Mouse (Mus musculus) bone marrow macrophage, adult 2 months (primary cell): ENCODE results near the gene Ybx2. TPM values are rescaled to one million over a fixed set of nuclear protein-coding genes. Genes with fewer than 3 reads are reported as not detected.

Experiments used
- H3K27ac ChIP-seq: 2 replicates; pipeline ENCODE4 v1.5.1; 2012; ENCODE audit warnings: low read depth, low read length; ENCODE audit not compliant: insufficient read depth
- H3K4me1 ChIP-seq: 2 replicates; pipeline ENCODE4 v1.6.1; 2012; ENCODE audit warnings: low read length; ENCODE audit not compliant: control insufficient read depth, insufficient read depth
- H3K4me3 ChIP-seq: 2 replicates; pipeline ENCODE4 v1.5.1; 2012; ENCODE audit warnings: mild to moderate bottlenecking, low read length, moderate library complexity; ENCODE audit not compliant: insufficient read depth
- CTCF ChIP-seq: IDR thresholded peaks from 2 replicates; pipeline ENCODE4 v1.5.1; 2012; ENCODE audit warnings: low read depth, mild to moderate bottlenecking, low read length, moderate library complexity
- POLR2A ChIP-seq: IDR thresholded peaks from 2 replicates; pipeline ENCODE4 v1.6.1; 2012; ENCODE audit warnings: mild to moderate bottlenecking, low read depth, low read length, borderline replicate concordance
- polyA plus RNA-seq: library from polyadenylated mRNA; stranded (reverse); fragments of >200 nt; gene quantifications from 2 replicates; pipeline ENCODE4 v1.2.4, GENCODE M21; 2012; ENCODE audit not compliant: missing spikeins, insufficient read depth, insufficient read length

Ybx2 gene
- polyA plus RNA-seq, 1 experiment, result not detected

- no peak overlapping the region for H3K4me3 ChIP-seq
- H3K4me1 ChIP-seq, result peaks cover 12% of the 10 kb centered on the region
- TF ChIP-seq POLR2A, result no peak
- no peak for TF ChIP-seq CTCF
- no peak overlapping the region for H3K27ac ChIP-seq
Observed at GRCm38 (mm10) chr11:69933066-69933465, 2.5 kb upstream of the Ybx2 start.

GRCm38 (mm10) chr11:69934169-69934568 is 1.4 kb upstream of the Ybx2 start:
- H3K4me3 ChIP-seq, result peak overlapping the region; percentile 23; the same call in 1 of the 2 replicates
- H3K27ac ChIP-seq, result no peak overlapping the region
- H3K4me1 ChIP-seq, result peaks cover 12% of the 10 kb centered on the region
- TF ChIP-seq CTCF, result peak; percentile 78
- TF ChIP-seq POLR2A, result no peak

- Histone ChIP-seq H3K4me1 (peaks cover 12% of the 10 kb centered on the region), H3K4me3 (no peak overlapping the region), H3K27ac (no peak overlapping the region)
- TF ChIP-seq CTCF (no peak), POLR2A (no peak)
Observed at GRCm38 (mm10) chr11:69934681-69935080, 915 bp upstream of the Ybx2 start.

- peak overlapping the region; percentile 30; the same call in 1 of the 2 replicates for H3K4me3 ChIP-seq
- H3K4me1 ChIP-seq, result peaks cover 10% of the 10 kb centered on the region
- H3K27ac ChIP-seq, result no peak overlapping the region
- TF ChIP-seq CTCF (no peak), POLR2A (no peak)
Observed at GRCm38 (mm10) chr11:69936156-69936555, 560 bp downstream of the Ybx2 start.

GRCm38 (mm10) chr11:69936714-69937347 is 1.2 kb downstream of the Ybx2 start:
- H3K4me1 ChIP-seq, result peaks cover 5% of the 10 kb centered on the region
- TF ChIP-seq POLR2A, result no peak
- TF ChIP-seq CTCF, result no peak
- no peak overlapping the region for H3K27ac ChIP-seq
- no peak overlapping the region for H3K4me3 ChIP-seq

GRCm38 (mm10) chr11:69937385-69937784 is 1.8 kb downstream of the Ybx2 start:
- H3K27ac ChIP-seq, result no peak overlapping the region
- TF ChIP-seq CTCF (no peak), POLR2A (no peak)
- H3K4me3 ChIP-seq, result no peak overlapping the region
- H3K4me1 ChIP-seq, result no peaks in the 10 kb centered on the region

- Histone ChIP-seq H3K27ac (no peak overlapping the region), H3K4me3 (no peak overlapping the region), H3K4me1 (no peaks in the 10 kb centered on the region)
- TF ChIP-seq POLR2A (no peak), CTCF (no peak)
Observed at GRCm38 (mm10) chr11:69937834-69938233, 2.2 kb downstream of the Ybx2 start.

- no peaks in the 10 kb centered on the region for H3K4me1 ChIP-seq
- no peak overlapping the region for H3K4me3 ChIP-seq
- no peak overlapping the region for H3K27ac ChIP-seq
- TF ChIP-seq POLR2A (no peak), CTCF (no peak)
Observed at GRCm38 (mm10) chr11:69938401-69938979, 2.9 kb downstream of the Ybx2 start.

- TF ChIP-seq POLR2A (no peak), CTCF (no peak)
- no peak overlapping the region for H3K27ac ChIP-seq
- H3K4me3 ChIP-seq, result no peak overlapping the region
- no peaks in the 10 kb centered on the region for H3K4me1 ChIP-seq
Observed at GRCm38 (mm10) chr11:69939181-69939580, 3.6 kb downstream of the Ybx2 start.

GRCm38 (mm10) chr11:69939731-69940130 is 4.1 kb downstream of the Ybx2 start:
- TF ChIP-seq CTCF (no peak), POLR2A (no peak)
- Histone ChIP-seq H3K27ac (no peak overlapping the region), H3K4me3 (no peak overlapping the region), H3K4me1 (no peaks in the 10 kb centered on the region)
